Mouse (Mus musculus) retina, embryonic 14.5 days (tissue): ENCODE results near the gene Atf6.

Experiments used
- DNase-seq: peaks from one replicate; pipeline ENCODE4 v3.0.0-alpha.2; 2015; ENCODE audit warnings: low spot score

The Atf6 gene

DNA sequence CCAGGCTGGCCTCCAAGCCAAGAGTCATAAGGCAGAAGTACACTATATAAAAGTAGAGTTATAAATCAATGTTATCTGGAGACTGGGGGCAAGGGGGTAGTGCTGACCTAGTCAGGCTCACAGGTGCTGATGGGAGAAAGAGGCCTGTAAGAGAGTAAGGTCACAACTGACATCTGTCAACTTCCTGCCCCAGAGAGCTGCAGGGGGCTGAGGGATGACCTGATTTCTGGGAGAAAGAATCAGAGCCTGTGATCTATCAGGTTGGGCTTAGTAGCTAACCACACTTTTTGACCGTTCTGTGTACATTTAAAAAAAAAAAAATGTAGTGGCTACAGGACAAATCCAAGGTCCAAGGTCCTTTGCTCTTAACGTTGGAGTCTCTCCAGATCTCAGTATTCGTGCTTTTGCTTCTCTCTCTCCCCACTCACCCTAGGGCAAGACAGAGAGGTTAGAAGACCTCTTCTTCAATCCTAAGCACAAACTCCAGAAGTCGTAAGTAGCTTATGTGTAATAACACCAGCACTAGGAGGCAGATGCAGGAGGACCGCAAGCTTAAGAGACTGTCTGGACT is 15.4 kb upstream of the Atf6 start:
- DNase-seq = no peak

DNA sequence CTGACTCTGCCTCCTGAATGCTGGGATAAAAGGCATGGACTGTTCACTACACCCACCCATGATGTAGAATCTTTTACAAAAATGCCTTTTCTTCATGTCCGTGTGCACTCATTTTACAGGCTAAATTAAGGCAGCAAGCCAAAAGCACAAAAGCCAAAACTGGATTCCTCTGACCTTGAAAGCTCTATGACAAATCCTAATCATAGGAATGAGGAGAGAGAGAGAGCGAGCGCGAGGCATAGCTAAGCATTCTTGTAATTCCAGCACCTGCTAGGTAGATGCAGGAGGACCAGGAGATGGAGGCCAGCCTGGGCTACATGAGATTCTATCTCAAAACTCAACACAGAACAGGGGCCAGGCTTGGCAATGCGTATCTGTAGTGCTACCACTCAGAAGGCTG is 9.3 kb upstream of the Atf6 start:
- DNase-seq = no peak

- DNase-seq = no peak
Observed at GRCm38 (mm10) chr1:170875676-170876075, 8.1 kb upstream of the Atf6 start.

- no peak for DNase-seq
Observed at GRCm38 (mm10) chr1:170871961-170872360, 4.4 kb upstream of the Atf6 start.

DNA sequence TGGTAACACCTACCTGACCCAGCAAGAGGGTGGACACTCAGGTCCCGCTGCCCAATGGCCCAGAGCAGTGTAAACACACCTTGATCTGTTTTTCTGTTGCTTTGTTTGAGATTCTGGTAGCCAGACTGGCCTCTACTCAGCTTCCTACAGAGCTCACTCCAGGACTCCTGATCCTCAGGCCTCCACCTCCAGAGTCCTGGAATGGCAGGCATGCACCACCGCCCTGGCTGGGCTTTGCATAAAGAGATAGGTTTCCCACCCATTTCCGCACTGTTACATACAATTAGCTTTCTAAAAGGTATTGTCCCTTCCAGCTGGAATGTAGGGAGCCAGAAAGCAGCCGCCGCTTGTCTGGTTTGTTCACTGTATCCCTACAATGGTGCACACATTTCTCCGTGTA is 3.8 kb upstream of the Atf6 start:
- no peak for DNase-seq

DNA sequence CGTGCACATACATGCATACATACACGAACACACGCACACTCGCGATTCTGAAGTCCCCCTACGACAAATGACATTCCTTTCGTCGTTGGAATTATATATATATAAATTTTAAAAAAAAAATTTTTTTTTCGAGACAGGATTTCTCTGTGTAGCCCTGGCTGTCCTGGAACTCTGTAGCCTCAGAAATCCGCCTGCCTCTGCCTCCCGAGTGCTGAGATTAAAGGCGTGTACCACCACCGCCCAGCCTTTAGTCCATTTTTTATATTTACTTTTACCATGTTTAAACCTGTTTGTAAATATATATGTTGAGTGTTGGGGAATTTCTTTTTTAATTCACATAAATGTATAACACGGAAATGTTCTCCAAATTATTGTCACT is 1.3 kb upstream of the Atf6 start:
- no peak for DNase-seq

- peak; percentile 90 for DNase-seq
Observed at GRCm38 (mm10) chr1:170868107-170868904, 735 bp upstream of the Atf6 start.

DNA sequence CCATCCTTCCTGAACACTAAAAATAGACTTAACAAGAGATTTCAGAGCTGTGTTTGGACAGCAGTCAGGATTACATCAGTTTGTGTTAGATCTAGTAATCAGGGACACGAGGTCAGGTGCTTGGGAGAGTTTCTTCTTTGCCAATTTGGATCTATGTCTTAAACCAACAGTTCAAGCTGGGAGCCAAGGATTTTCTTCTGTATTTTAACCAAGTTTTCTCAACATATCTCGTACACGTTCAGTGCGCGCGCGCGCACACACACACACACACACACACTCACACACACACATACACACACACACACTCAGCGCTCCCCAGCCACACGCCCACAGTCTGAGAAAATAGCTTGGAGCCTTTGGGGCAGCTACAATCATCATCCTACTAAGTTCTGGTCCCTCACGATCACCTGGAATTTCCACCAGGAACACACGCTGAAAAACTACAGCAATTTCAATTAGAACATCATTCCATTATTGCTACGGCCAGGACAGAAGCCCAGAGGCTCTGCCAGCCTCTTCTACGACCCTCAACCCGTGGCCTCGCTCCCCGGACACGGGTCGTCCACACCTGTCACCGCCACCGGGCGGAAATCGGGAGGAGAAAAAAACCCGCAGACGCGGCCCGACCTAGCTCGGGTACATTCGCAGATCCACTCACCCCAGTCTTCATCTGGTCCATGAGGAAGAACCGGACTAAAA is 430 bp downstream of the Atf6 start:
- DNase-seq = peak; percentile 6

- DNase-seq = no peak
Observed at GRCm38 (mm10) chr1:170865406-170865805, 2.2 kb downstream of the Atf6 start.

DNA sequence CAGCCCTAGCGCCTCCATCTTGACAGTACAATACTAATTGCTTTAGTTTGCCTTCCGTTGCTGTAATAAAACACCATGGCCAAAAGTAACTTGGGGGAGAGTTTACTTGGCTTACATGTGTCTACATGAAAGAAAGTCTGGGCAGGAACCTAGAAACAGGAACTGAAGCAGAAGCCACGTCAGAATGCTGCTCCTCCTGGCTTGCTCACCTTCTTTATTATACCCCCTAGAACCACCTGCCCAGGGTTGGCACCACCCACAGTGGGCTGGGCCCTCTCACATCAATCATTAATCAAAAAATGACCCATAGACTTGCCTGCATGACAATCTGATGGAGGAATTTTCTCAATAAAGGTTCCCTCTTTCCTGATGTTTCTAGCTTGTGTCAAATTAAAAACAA is 2.8 kb downstream of the Atf6 start:
- DNase-seq = no peak

- DNase-seq = no peak
Observed at GRCm38 (mm10) chr1:170864234-170864633, 3.3 kb downstream of the Atf6 start.

DNA sequence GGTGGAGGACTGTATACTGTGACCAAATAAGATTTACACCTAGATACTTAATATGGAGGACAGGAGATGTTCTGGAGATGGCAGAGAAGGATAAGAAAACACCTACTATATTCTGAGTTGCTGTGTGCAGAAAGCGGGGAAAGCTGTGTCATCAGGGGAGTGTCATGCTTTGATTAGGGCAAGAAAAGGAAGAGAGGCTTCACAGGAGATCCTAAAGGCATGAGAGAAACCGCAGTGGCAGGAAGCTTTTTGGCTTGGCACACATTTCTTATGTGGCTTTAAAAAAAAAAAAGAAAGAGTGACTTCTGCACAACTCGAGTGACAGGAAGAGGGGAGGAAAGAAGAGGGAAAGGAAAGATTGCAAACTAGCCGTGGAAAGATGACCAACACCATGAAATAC is 4.5 kb downstream of the Atf6 start:
- DNase-seq = no peak

DNA sequence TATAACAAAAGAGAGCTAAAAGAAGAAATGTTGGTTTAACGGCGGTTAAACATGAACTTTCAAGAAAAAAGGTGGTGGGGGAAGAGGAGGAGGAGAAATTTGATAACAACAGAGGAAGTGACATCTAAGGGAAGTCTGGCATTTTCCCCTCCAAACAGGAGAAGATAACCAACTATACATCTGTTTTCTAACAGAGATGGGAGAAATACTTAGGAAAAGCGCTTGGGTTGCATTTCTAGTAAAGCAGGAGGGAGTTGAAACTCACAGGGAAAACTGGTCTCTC is 5.2 kb downstream of the Atf6 start:
- no peak for DNase-seq

- DNase-seq = no peak
Observed at GRCm38 (mm10) chr1:170861671-170862434, 5.7 kb downstream of the Atf6 start.

- DNase-seq = no peak
Observed at GRCm38 (mm10) chr1:170858872-170859271, 8.7 kb downstream of the Atf6 start.

DNA sequence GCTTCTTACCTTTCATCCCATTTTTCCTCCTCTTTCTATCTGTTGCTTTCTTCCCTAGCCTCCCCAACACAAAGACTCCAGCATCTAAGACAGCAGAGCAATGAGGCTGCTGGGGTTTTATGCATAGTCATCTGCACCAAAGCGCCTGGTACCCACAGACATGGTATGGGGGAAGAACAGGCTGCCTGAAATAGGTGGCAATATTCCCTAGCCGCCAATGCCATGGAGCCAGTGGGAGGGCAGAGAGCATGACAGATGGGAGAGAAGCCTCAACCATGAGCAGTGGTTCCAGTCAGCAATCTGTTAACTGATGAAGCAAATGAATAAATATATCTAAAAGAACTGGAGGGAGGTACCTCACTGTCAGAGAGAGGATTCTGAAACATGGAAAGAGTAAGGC is 10.2 kb downstream of the Atf6 start:
- DNase-seq = no peak

DNA sequence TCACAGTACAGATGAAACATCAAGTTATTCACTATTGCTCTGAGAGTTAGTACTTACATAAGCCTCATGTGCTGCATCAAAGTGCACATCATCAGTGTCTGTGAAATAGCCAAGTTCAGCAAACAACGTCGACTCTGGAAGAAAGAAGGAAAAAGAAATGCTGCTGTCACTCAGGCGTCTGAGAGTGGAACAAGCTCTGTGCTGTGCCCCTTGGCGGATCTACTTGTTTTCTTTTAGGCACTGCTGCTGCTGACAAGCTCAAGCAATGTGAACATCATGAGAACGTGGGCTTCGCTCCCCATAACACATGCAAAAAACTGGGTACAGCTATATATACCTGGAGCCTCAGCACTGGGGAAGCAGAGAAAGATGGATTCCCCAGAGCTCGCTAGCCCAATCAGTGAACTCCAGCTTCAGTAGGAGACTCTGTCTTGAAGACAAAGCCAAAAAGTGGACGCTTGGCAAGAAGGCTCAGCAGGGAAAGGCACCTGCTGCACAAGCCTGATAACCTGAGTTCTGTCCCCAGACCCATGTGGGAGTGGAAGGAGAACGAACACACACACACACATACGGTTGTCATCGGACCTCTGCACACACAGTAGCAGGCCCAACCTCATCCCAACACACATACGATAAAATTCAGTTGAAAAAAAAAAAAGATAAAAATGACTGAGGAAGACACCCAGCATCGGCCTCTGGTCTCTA is 12.4 kb downstream of the Atf6 start:
- DNase-seq = no peak

GRCm38 (mm10) chr1:170853604-170854003 is 14.0 kb downstream of the Atf6 start:
- DNase-seq = no peak

- DNase-seq = no peak
Observed at GRCm38 (mm10) chr1:170850637-170851624, 16.6 kb downstream of the Atf6 start.

DNA sequence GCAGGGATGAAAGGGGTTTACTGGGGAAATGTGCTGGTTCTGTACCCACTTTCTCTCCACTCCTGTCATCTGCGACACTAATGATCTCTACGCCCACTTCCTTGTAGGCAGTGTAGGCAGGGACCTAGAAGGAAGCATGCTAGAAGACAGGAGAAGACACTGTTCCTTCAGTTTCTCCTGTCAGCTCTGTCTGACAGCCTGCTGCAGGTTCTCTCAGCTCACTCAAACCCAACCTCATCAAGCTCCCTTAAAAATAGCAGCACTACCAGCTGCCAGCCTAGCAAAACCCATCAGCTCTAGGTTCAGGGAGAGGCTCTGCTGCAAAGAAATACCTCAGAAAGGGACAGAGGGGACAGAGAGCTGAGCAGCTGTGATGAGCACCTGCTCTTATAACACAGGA is 17.6 kb downstream of the Atf6 start:
- no peak for DNase-seq
